Mouse (Mus musculus) MEL (cell line): ENCODE measurements around the gene Meis3.
A peak's percentile ranks its signal among the peaks of the same experiment; 100 is the strongest.

ENCODE experiments used
- CTCF ChIP-seq, 3 experiments: IDR thresholded peaks in 2 of 3; conservative IDR thresholded peaks in 1 of 3; 2 replicates each; pipeline ENCODE4 v1.5.1; 2011 to 2012; ENCODE audit warnings: low read length in 3 of 3, low read depth in 2 of 3, mild to moderate bottlenecking in 2 of 3, improper control_type of control experiment in 1 of 3, inconsistent platforms in 1 of 3, mixed read lengths in 1 of 3, moderate library complexity in 1 of 3; ENCODE audit not compliant: control insufficient read depth in 1 of 3, insufficient read depth in 1 of 3, poor library complexity in 1 of 3, severe bottlenecking in 1 of 3
- EP300 ChIP-seq, 2 experiments: IDR thresholded peaks; 2 replicates each; pipeline ENCODE4 v1.6.1; 2011; ENCODE audit warnings: improper control_type of control experiment in 2 of 2, low read length in 2 of 2, low read depth in 1 of 2, mild to moderate bottlenecking in 1 of 2
- POLR2A ChIP-seq, 2 experiments: IDR thresholded peaks; 2 replicates each; pipeline ENCODE4 v1.6.1; 2011 to 2012; ENCODE audit warnings: low read length in 2 of 2, mild to moderate bottlenecking in 2 of 2, control low read depth in 1 of 2, improper control_type of control experiment in 1 of 2, low read depth in 1 of 2, moderate library complexity in 1 of 2; ENCODE audit not compliant: control insufficient read depth in 1 of 2, insufficient read depth in 1 of 2, poor library complexity in 1 of 2
- TAL1 ChIP-seq: IDR thresholded peaks from 2 replicates; pipeline ENCODE4 v1.6.1; 2012; ENCODE audit warnings: mild to moderate bottlenecking, inconsistent platforms, low read length, moderate library complexity, mixed read lengths

DNA sequence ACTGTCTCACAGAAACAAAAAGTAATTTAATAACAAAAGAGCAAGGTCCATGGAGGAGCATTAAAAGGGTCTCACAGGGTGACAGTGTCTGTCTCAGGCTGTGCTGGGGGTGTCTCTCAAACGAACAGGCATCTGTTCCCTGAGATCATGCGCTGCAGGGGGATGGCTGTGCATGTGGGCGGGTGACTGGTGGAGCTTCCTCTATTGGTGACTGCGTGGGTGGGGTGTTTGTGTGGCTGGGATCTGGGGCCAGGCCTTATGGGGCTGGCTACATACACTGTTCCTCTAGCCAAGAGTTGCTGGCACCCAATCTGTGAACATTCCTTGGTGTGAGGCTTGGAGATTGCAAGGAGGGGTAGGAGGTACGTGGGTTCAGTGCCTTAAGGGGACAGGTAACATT lies 25.6 kb upstream of the Meis3 start:
- TF ChIP-seq POLR2A (IDR thresholded peaks at IDR 0.05; ENCODE audit: control insufficient read depth in 1 of 2, insufficient read depth in 1 of 2, low read depth in 1 of 2, low read length in 2 of 2, poor library complexity in 1 of 2), result no peak
- no peak for TF ChIP-seq CTCF (IDR thresholded peaks at IDR 0.05 in 2 of 3, conservative IDR thresholded peaks at IDR 0.05 in 1 of 3; ENCODE audit: control insufficient read depth in 1 of 3, insufficient read depth in 1 of 3, low read depth in 2 of 3, low read length in 3 of 3, poor library complexity in 1 of 3, severe bottlenecking in 1 of 3)
- no peak for TF ChIP-seq TAL1
- TF ChIP-seq EP300 (IDR thresholded peaks at IDR 0.05; ENCODE audit: low read depth in 1 of 2, low read length in 2 of 2), result 0 out of 4 replicates have a peak, but pooled peaks of 1 of the 2 experiments have one; percentile 11
